Mouse (Mus musculus): ENCODE measurements around the gene Rpusd4. TPM values are rescaled to one million over a fixed set of nuclear protein-coding genes. Genes with fewer than 3 reads are reported as not detected.

Gene Rpusd4
- total RNA-seq, 2 experiments from 2014 or later: 6.9 to 8.1 TPM

Other genes starting within 250 kb of the Rpusd4 start
- gene St3gal4, start 148.6 kb upstream of the Rpusd4 start, total RNA-seq (2021): 10 to 100 TPM; 12.7 to 13.1 TPM
- gene Dcps, start 91.8 kb upstream of the Rpusd4 start, total RNA-seq (2021): 10 to 100 TPM; 11.2 TPM
- gene Srpr, start 67.7 kb upstream of the Rpusd4 start, total RNA-seq (2021): 100 to 1,000 TPM; 171 to 172 TPM
- gene Tirap, start 67.6 kb upstream of the Rpusd4 start, total RNA-seq (2021): 10 to 100 TPM; 17.1 to 18.4 TPM
- 10 to 100 TPM; 34.8 to 41.1 TPM for gene Foxred1, start 56.8 kb upstream of the Rpusd4 start, total RNA-seq (2021)
- 10 to 100 TPM; 27.2 to 28.7 TPM for gene Fam118b, start 60 bp upstream of the Rpusd4 start, total RNA-seq (2021)
- 10 to 100 TPM; 29.5 to 37.8 TPM for gene Cdon, start 153.3 kb downstream of the Rpusd4 start, total RNA-seq (2021)